Mouse (Mus musculus) small intestine, adult 2 months (tissue): ENCODE results near the gene Dgkg. TPM values are rescaled to one million over a fixed set of nuclear protein-coding genes. Genes with fewer than 3 reads are reported as not detected.

ENCODE experiments used
- H3K27ac ChIP-seq: fragments of 200-500 bp; 2 replicates; pipeline ENCODE4 v1.5.1; 2012; ENCODE audit warnings: low read depth, low read length, control low read depth, inconsistent platforms; ENCODE audit not compliant: insufficient read depth
- H3K27me3 ChIP-seq: fragments of 200-500 bp; 2 replicates; pipeline ENCODE4 v1.6.1; 2012; ENCODE audit warnings: mild to moderate bottlenecking, moderate library complexity, low read length, inconsistent platforms; ENCODE audit not compliant: control insufficient read depth, insufficient read depth
- H3K36me3 ChIP-seq: fragments of 200-500 bp; 2 replicates; pipeline ENCODE4 v1.6.1; 2012; ENCODE audit warnings: mild to moderate bottlenecking, low read length, control low read depth, inconsistent platforms; ENCODE audit not compliant: control insufficient read depth, insufficient read depth
- H3K4me1 ChIP-seq: fragments of 200-500 bp; 2 replicates; pipeline ENCODE4 v1.6.1; 2012; ENCODE audit warnings: low read length, inconsistent platforms, mixed read lengths; ENCODE audit not compliant: control insufficient read depth, insufficient read depth, insufficient read length
- H3K4me3 ChIP-seq: fragments of 200-500 bp; 2 replicates; pipeline ENCODE4 v1.5.1; 2012; ENCODE audit warnings: low read depth, mild to moderate bottlenecking, control low read depth, inconsistent platforms, low read length, moderate library complexity
- CTCF ChIP-seq: fragments of 200-500 bp; IDR thresholded peaks from 2 replicates; pipeline ENCODE4 v1.5.1; 2012; ENCODE audit warnings: low read depth, mild to moderate bottlenecking, control low read depth, inconsistent platforms, low read length, moderate library complexity, mixed read lengths; ENCODE audit not compliant: insufficient replicate concordance, insufficient read length; ENCODE audit errors: extremely low read depth
- POLR2A ChIP-seq: fragments of 200-500 bp; IDR thresholded peaks from 2 replicates; pipeline ENCODE4 v1.6.1; 2012; ENCODE audit warnings: low read depth, mild to moderate bottlenecking, control low read depth, inconsistent platforms, low read length, moderate library complexity
- WGBS: fragments of 180-500 bp; shearing (Covaris S2); methylation state at CpG from one replicate; pipeline ENCODE4 v1.1.7; 2018; 5-methylcytosine and 5-hydroxymethylcytosine counted together
- polyA plus RNA-seq: library from polyadenylated mRNA; depleted of rRNA; stranded (reverse); fragments of >200 nt; gene quantifications from 2 replicates; pipeline ENCODE4 v1.2.3, GENCODE M21; 2012

Gene Dgkg
- polyA plus RNA-seq, 1 experiment: 0.51 TPM

GRCm38 (mm10) chr16:22615805-22616204 is 41.2 kb downstream of the Dgkg start:
- Histone ChIP-seq H3K27ac (no peak overlapping the region), H3K27me3 (no peaks in the 10 kb centered on the region), H3K4me1 (peaks cover 5% of the 10 kb centered on the region; the same call in 1 of the 2 replicates), H3K4me3 (no peak overlapping the region), H3K36me3 (no peaks in the 10 kb centered on the region)
- no peak for TF ChIP-seq POLR2A
- TF ChIP-seq CTCF: no peak
- WGBS: 79% methylated on average over 4 of the region's 4 CpGs

GRCm38 (mm10) chr16:22613186-22614073 is 43.6 kb downstream of the Dgkg start:
- H3K27ac ChIP-seq: no peak overlapping the region

GRCm38 (mm10) chr16:22608046-22608445 is 49.0 kb downstream of the Dgkg start:
- 74% methylated on average over 6 of the region's 6 CpGs for WGBS
- H3K4me3 ChIP-seq: no peak overlapping the region
- H3K36me3 ChIP-seq: no peaks in the 10 kb centered on the region; the same call in 1 of the 2 replicates
- no peak overlapping the region for H3K27ac ChIP-seq
- no peaks in the 10 kb centered on the region for H3K27me3 ChIP-seq
- TF ChIP-seq CTCF (no peak), POLR2A (no peak)
- H3K4me1 ChIP-seq: no peaks in the 10 kb centered on the region

More at GRCm38 (mm10) chr16:22613186-22614073, 43.6 kb downstream of the Dgkg start:
- no peaks in the 10 kb centered on the region for H3K27me3 ChIP-seq
- H3K4me1 ChIP-seq: peaks cover 5% of the 10 kb centered on the region; the same call in 1 of the 2 replicates
- H3K36me3 ChIP-seq: no peaks in the 10 kb centered on the region; the same call in 1 of the 2 replicates
- TF ChIP-seq POLR2A (no peak), CTCF (no peak)
- 15% methylated on average over 9 of the region's 9 CpGs for WGBS
- no peak overlapping the region for H3K4me3 ChIP-seq

- 91% methylated on average over 4 of the region's 4 CpGs for WGBS
- Histone ChIP-seq H3K4me1 (no peaks in the 10 kb centered on the region), H3K4me3 (no peak overlapping the region), H3K36me3 (no peaks in the 10 kb centered on the region; the same call in 1 of the 2 replicates), H3K27me3 (no peaks in the 10 kb centered on the region), H3K27ac (no peak overlapping the region)
- TF ChIP-seq CTCF: no peak
- TF ChIP-seq POLR2A: no peak
Observed at GRCm38 (mm10) chr16:22606989-22607388, 50.0 kb downstream of the Dgkg start.

DNA sequence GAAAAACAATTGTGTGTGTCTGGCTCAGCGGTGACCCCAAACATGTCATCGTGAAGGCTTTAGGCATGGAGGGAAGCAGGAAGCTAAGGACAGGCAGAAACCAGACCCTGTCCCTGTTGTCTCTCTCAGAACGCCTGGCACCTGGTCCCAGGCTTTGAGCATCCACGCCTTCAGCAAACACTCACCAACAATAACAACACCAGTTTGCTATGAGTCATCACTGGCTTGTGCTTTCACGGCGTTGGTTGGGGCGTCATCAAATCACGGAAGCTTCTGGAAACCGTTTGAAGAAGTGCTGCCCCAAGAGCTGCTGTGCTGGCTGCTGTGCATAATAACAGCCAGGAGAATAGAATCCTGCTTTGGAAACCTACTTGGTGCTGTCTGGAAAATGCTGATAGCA is 54.6 kb downstream of the Dgkg start:
- Histone ChIP-seq H3K27ac (no peak overlapping the region), H3K36me3 (no peaks in the 10 kb centered on the region), H3K4me3 (no peak overlapping the region), H3K27me3 (no peaks in the 10 kb centered on the region), H3K4me1 (no peaks in the 10 kb centered on the region)
- 31% methylated on average over 9 of the region's 9 CpGs for WGBS
- TF ChIP-seq POLR2A (no peak), CTCF (no peak)

GRCm38 (mm10) chr16:22601756-22602155 is 55.3 kb downstream of the Dgkg start:
- 80% methylated on average over 3 of the region's 3 CpGs for WGBS
- no peak overlapping the region for H3K4me3 ChIP-seq
- H3K27ac ChIP-seq: no peak overlapping the region
- H3K4me1 ChIP-seq: no peaks in the 10 kb centered on the region
- TF ChIP-seq CTCF: no peak
- no peak for TF ChIP-seq POLR2A
- H3K36me3 ChIP-seq: no peaks in the 10 kb centered on the region
- no peaks in the 10 kb centered on the region for H3K27me3 ChIP-seq

DNA sequence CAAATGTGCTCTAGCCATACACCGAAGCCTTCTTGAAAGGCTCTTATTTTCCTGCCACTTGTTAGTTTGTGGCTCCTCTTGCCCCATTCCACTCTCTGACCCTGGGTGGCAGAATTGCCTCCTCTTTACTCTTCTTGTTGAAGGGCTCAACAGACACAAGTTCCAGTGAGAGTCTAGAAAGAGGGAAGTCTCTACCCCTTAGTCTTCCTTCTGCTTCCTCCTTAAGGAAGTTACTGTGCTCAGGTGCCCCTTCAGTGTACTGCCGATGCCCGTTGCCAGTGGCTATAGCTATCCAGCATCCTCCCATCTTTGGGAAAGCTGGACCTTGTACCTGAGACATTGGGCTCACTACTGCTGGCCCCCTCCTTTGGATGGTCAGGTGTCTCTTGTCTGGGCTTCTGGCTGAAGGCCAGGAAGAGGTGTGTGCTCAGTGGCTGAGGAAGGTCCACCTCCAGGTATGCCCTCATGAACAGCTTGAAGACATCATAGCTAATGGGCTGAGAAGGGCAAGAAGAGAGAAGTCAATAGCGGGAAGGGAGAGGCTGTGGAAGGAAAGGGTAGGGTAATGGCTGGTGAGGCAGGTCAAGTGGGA is 56.8 kb downstream of the Dgkg start:
- 44% methylated on average over 4 of the region's 4 CpGs for WGBS
- Histone ChIP-seq H3K4me1 (no peaks in the 10 kb centered on the region), H3K27ac (no peak overlapping the region), H3K4me3 (no peak overlapping the region), H3K27me3 (no peaks in the 10 kb centered on the region), H3K36me3 (no peaks in the 10 kb centered on the region)
- no peak for TF ChIP-seq CTCF
- no peak for TF ChIP-seq POLR2A
